Mouse (Mus musculus): ENCODE data around the gene Ift27.

Gene Ift27

DNA sequence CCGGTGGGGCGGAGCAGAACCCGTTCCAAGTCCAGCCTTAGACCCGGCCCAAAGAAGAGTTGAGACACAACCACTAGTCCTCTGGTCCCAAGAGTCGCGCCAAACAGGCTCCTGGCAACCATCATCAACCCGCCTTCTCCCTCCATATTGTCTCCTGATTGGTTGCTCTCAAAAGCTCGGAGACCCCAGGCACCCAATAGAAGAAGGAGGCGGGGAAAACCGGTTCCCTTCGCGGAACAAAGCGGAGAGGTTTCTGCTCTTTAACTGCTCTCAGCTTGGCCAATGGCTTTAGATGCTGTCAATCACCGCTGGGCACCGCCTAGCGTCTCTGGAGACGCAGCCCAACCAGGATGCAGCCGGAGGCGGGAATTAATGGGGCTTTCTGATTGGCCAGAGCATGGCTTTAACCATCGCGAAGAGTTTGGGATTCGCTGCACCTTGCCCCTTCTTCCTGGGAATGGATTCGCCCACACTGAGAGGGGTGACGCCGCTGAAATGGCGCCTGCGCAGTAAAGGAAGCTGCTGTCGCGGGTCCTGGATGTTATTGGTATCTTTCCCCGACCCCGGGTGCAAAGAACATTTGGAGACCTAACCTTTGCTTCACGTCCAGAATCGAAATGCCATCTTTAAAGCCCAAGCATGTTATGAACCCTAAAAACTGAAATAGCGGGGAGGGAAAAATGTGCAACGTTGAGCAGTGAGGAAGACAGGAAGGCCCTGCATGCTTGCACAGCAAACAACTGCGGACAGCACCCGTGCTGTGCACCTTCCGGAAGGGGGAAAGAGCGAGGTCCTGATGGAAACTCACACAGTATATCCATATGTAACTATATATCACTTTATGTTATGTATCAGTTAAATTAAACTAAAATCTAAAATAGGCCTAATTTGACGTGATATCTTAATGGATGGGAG lies at the start of gene Ift27:
Gene Ift27 (minus strand): TSS at position 136 of the 915 bp plus-strand sequence.
- peak; percentile 100 for DNase-seq (ENCODE audit: low read depth, low spot score)

DNA sequence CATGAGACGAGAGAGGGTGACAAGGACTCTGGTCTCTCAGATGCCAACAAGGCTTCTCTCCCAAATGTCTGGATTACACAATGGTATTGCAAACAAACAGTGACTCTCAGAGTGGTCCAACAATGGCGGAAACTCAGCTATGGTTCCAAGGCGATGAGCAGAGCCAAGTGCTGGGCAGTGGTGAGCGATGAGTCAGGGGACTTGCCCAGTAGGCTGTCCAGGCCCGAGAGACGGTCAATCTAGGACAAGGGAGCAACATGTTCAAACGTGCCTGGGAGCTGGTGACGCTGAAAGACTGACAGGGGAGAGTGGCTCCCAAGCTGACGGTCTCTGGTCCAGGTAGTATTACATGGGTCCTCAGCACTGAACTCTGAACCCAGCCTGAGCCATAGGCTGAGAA lies 41.4 kb upstream of the Ift27 start:
- no peak for DNase-seq (ENCODE audit: low read depth, low spot score)

DNA sequence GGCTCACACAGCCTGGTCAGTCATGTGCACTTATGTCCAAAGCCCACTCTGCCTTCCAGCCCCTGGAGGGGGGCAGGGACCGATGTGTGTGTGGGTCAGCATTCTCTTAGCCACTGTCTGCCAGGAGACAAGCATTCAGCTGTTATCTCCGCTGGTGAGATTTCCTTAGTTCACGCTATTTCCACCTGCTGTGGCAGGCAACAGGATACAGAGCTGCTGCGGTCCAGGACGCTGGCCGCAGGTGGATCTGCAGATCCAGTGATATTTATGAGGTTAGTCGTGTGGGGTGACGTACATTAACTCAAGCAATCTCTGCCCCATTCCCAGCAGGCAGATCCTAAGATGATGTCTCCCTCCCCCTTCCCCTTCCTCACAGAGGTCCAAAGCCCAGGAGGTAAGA lies 37.5 kb upstream of the Ift27 start:
- DNase-seq (ENCODE audit: low read depth, low spot score), result no peak

DNA sequence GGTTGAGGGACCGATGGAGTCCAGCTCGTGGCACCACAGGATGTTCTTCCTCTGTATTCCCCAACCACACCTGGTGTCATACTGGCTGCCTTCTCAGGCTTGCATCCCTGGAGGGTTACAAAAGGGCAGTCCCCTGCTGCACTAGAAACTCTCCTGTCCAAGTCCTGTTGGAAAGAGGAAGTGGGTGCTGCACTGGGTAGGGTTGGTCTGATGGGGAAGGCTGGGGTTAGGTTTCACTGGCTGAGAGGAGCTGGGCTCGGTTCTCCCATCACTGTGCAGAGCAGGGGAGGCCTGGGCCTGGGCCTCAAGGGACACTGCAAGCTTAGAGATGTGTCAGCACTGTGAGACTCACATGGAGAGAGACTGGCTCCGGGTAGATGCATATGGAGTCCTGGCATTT lies 36.3 kb upstream of the Ift27 start:
- DNase-seq (ENCODE audit: low read depth, low spot score), result no peak

DNA sequence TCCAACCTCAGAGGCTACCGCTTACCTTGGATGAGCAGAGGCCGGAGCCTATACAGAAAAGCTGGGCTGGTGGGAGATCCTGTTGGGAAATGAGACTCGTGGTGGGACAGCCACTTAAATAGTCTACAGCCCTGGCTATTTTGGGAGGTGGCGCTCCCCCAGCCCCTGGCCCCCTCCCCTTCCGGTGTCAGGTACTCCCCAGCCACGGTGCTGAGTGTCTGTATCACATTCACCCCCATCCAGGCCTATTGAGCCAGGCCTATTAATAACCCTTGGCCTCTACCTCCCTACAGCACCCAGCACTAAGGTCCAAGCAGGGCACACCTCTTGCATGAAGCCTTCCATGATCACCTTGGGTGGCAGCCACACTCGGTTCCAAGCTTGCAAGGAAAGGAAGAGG lies 32.4 kb upstream of the Ift27 start, which contains the start of gene Pvalb:
Gene Pvalb (minus strand): TSS at position 89 of the 400 bp plus-strand sequence.
- DNase-seq (ENCODE audit: low read depth, low spot score), result no peak

DNA sequence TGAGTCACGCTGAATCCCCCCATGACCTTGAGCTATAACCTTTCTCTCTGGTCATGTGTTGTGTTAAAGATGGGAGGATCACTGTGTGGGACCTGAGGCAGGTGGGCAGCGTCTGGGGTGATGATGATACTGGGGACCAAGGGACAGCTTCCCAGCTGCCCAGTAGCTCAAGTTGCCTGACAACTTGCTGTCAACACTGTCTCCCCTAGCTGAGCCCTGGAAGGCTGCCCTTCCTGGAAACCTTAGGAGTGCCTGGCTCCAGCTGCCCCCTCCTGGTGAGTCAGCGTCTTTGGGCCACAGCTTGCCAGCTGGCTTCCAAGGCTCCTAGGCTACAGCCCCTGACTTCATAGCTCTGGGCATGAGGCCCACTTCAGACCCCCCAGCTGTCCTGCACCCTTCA lies 31.3 kb upstream of the Ift27 start:
- DNase-seq (ENCODE audit: low read depth, low spot score), result no peak

DNA sequence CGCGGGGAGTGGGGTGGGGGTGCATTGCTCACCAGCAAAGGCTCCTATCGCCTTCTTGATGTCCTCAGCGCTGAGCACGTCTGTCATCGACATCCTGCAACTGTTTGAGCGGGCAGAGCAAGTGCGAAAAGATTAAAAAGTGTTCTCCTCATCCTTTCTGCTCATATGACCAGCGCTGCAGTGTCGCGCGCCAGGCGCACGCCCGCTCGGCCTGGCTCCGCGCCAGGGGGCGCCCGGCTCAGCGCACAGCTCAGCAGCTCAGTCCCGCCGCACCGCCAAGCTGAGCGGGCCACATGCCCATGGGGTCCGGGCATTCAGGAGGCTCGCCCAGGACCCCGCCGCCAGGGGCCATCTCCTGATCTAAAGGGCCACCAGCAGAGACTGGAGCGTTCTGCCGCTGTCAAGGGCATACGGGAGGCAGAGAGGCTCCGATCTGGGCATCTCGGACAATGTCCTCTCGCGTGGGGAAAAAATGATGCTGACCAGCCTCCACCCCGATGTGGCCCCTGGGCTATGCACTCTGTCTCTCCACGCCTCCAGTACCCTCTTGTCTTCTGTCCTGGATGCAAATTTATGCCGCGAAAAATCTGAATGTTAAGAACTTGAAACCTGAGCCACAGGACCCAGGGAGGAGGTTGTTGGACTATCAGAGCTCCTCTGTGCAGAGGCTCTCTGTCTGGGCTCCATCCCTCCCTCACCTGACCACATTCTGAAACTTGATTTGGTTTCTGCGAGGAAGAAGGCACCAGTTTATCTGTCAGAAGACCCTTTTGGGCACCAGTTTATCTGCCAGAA lies 30.3 kb upstream of the Ift27 start:
- DNase-seq (ENCODE audit: low read depth, low spot score), result no peak

DNA sequence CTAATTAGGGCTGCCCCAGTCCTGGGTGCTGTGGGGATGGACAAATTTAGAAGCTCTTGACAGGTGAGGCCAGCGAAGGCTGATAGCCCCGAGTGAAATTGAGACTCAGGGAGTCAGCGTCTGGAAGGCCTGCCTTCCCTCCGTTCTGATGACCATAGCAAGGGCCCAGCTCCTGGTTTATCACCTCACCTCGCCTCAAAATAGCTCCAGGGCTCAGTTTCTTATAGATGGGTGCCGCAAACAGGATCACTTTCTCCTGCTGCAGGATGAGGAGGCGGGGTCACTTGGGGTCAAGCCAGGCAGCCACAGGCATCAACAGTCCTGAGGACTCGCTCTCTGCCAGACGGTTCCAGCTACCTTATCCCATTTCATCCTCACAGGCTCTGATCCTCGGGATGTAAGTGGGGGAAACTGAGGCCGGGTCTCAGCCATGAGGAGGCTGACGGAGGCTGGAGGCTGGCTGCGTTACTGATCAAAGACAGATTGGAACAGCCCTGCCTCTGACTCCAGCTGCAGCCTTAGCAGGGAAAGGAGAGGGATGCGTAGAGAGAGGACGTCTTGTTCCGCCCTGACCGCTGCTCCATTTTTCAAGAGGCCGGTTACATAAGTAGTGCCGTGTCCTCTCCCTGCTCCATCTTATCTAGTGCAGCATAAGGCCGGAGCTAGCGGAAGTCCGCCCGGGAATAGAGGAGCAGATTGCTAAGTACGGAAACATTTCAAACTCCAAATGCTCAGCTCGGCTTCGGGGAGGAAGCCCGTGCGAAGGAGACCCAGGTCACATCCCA lies 21.4 kb upstream of the Ift27 start:
- DNase-seq (ENCODE audit: low read depth, low spot score), result no peak

DNA sequence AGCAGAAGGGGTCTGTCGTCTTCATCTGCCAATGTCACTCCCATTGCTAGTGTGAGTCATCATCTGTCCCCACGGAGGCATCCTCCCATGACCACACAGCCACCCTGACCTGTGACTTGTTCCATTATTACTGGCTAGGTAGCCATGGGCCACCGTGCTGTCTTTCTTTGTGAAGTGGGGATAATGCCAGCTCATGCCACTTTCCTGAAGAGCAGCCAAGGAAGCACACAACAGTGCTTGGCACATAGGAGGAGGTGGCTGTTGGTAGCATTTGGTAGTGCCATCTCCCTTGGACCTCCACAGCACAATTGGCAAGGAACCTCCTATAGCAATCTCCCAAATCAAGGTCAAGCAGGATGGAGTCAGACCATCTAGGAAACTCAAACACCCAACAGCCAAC lies 20.4 kb upstream of the Ift27 start:
- no peak for DNase-seq (ENCODE audit: low read depth, low spot score)

DNA sequence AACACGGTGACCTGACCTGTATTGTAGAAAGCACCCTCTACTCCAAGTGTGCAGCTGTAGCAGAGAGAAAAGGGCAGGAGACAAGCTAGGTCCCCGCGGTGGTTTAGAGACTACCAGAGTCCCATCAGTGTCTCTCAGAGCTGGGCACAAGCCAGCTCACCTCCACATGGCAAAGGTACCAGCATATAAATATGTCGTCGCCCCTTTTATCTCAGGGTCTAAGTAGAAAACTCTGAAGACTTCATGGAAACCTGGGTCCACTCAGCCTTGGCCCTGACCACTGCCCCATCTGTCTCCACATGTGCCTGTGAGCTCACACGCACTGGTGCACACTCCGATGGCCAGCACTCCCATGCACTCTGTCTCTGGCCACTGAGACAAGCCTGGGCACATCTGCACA lies 15.7 kb upstream of the Ift27 start:
- DNase-seq (ENCODE audit: low read depth, low spot score), result no peak

DNA sequence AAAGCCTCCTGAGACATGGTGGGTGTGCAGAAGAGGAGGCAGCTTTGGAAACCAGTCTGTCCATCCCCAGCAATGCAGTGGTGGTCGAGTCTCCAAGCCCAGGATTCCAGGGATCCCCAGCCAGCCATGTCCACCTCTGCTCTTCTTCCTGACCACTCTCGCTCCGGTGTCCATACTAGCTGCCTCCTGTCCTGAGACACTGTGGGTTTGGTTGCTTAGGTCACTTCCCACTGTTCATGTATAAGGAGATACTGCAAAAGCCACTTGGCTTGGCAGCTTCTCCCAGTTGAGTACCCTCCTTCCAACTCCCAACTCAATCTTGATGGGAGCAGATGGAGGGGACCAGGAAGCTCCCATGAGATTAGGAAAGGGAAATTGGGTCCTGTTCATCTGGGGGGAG lies 14.6 kb upstream of the Ift27 start:
- no peak for DNase-seq (ENCODE audit: low read depth, low spot score)

DNA sequence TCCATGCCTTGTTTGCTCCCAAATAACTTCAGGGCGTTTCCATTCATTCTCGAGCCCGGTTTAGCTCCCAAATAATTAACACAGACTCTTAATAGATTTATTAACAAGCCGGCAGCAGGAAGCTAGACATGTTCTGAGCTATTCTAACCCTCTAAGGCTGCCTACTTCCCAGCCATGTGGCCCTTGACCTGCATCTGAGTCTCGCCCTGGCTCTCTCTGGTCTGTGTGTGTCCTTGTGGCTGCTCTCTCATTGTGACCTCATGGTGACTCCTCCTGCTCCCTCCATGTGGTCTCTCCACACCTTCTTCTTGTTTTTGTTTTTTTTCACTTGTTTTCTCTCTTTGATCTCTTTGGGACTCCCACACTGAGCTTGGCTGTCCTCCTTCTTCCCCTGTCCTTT lies 13.0 kb upstream of the Ift27 start:
- DNase-seq (ENCODE audit: low read depth, low spot score), result no peak

DNA sequence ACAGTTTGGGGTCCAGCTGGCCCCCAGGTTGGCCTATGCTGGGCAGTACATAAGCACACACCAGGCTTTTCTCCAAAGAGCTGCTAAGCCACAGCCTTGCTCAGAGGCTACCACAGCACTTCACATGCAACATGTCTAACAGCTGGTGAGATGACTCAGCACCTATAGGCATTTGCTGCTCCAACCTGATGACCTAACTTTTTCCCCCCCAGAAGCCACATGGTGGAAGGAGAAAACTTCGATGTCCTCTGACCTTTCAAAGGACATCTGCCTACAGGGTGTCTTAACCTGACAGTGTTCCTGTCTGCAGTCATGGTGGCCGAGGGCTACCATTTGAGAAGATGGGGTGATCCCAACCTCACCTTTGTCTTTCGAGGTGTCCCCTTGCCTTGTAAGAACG lies 11.7 kb upstream of the Ift27 start:
- DNase-seq (ENCODE audit: low read depth, low spot score), result no peak

DNA sequence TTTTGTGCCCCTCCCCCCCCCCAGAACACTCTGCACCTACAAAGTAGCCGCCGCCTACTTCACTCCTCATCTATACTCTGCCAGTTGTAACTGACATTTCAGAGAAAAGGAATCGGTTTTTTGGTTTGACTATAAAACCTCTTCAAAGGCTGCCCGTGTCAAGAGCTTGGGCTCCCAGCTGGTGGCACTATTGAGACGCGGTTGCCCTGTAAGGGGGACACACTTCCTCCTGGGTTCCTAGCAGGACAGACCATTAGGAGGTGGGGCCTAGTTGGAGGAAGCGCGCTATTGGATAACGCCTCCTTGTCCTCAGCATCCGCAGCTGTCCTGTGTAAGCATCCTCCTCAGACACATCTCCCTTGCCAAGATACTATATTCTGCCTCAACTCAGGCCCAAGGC lies 10.9 kb upstream of the Ift27 start:
- DNase-seq (ENCODE audit: low read depth, low spot score), result peak; percentile 74

DNA sequence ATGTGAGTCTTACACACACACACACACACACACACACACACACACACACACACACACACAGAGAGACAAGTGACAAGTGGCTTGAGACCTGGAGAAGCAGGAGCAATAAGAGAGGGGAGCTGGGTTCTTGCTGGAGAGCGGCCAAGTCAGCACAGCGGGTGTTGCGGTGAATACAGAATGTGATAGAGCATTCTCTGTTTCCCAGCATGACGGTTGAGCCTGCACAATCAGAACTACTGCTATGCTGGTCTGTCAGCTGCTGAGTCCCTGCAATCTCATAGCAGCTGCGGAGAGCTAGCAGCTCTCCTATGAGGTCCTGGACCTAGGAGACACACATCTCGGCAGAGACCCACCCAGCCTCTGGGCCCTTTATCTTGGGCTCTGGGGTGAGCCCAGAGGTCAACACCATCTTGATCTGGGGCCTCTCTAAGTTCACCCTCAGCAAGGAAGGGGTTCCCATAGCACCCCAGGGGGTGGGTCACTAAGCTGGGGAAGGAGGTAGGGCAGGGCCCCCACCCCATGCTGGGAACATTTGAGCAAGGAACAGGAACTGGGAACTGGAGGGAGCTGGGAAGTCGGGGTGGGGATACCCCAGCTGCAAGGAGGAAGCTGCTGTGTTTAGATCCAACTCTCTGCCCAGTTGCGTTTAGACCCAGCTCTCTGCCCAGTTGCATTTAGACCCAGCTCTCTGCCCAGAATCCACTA lies 7.9 kb upstream of the Ift27 start:
- DNase-seq (ENCODE audit: low read depth, low spot score), result no peak

DNA sequence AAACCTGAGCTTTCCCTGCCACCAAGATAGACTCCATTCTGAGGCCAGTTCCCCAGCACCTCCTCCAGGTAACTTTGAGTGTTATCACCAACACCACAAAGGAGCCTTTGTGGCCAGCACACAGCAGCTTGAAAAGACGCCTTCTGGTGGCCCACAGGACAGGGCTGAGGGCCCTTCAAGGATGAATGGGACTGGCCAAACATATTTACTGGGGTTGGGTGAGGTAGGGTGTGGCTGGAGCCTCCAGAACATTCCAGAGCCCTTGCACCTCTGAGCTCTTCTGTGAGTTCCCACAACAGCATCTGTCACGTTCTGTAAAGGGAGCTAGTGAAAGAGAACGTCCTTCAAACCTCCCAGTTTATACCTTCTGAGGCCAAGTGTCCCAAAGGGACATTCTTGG lies 5.9 kb upstream of the Ift27 start:
- no peak for DNase-seq (ENCODE audit: low read depth, low spot score)

DNA sequence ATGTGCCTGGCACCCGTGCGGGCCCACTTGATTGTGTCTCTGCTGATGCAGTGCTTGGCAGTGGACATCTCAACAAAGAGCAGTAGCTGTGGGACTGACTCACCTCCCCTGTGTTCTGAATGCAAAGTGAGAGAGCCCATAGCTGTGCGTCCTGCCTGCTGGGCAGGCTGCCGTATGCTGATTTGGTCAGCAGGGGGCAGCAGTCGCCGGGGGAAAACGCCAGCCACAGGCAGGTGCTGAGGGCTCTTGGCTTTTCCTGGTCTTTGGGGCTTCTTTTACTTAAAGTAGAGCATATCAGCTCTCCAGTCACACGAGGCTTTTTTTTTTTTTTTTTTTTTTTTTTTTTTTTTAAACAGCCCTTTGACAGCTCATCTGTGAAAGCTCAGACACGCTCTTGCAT lies 4.5 kb upstream of the Ift27 start:
- peak; percentile 76 for DNase-seq (ENCODE audit: low read depth, low spot score)

DNA sequence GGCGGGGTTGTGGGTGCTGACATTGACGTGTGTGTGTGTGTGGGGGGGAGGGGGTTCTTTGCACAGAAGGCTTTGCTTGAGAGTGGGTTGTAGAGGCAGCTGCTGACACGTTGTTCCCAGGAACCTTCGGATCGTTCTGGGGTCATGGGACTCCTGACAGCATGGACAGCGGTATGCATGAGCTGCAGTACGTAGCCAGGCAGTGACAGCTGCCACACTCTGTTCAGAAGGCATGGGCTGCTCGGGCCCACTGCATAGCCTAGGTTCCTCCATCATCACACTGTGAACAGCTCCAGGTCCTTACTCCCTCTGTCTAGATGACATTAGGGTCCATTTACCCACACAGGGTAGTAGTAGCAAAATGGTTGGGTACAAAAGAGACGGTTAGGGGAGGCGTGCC lies 3.4 kb upstream of the Ift27 start:
- DNase-seq (ENCODE audit: low read depth, low spot score), result no peak

DNA sequence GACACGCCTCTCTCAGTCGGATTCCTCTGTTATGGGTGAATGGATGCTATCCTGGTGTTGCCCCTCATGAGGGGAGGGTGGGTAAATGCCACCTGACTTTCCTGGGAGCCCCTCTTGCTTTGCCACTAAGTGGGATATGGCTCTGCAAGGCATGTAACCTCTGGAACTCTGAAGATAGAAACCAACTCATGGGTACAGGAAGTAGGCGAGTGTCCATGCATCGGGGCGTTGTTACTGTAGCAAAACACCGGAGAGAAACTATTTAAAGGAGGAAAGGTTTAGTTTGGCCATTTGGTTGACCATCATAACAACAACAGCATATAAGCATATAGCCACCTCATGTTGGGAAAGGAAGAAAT lies 959 bp upstream of the Ift27 start:
- DNase-seq (ENCODE audit: low read depth, low spot score), result no peak

DNA sequence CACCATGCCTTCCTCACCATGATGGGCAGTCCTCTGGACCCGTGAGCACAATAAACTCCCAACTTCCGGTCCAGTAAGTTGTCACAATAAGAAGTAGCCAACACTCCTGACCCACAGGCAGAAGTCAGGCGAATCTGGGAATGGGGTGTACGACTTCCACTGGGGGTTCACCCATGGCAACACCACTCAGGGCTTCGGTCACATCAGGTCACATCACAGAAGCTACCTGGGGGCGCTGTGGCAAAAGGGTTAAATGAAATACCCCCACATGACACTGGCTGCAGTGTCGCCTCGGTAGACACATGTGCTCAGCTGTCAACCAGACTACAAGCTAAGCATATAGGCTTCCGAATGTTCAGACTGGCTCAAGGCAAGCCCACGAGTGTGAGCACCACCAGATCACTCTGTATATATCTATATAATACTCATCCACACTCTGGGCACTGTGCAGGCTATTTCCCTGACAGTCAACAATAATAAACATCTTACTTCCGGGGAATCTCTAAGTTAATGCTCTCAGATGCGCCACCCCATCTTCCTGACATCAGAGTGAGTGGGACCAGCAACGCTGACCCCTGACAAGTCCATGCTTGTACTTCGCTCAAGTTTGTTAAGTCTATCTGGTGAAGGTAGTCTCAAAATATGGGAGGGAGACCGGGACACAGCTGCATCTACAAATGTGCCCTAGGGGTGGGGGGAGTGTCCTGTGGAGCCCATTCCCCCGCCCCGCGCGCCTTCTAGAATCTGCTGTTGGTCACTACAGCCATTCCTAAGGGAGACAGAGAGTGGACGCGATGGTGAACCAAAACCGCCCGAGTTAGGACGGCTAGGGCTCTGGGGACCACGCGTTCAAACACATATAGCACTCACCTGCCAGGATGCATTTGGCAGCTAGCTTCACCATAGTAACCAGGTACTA lies 749 bp downstream of the Ift27 start:
- DNase-seq (ENCODE audit: low read depth, low spot score), result no peak

All from A20 (cell line).